In the genomic region with DNA sequence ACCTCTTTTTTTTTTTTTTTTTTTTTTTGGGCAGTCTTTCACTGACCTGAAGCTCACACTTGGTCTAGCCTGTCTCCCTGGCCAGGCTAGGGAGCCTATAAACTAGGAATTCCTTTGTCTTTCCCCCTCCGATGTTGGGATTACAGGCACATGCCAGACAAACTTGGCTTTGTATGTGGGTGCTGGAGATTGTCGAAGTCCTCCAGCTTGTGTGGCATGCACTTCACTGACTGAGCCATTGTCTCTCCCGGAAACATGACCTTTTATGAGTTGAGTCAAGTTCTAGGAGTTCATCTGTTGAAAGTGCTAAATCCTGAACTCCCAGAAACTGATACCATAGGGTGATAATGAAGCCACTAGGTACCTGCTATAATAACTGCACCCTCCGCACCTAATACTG, we compare ENCODE assay signal across 17 mouse cellular contexts.
"Had no signal": no experiment of that assay in that cellular context is flagged by ENCODE, and none has a peak within 500 bp of the region (broad histone marks: within the 10 kb centered on the region; RNA-seq: fewer than 3 reads in every experiment).

No protein-coding gene starts in this region.

- H3K4me1 ChIP-seq: neural tube, embryonic 12.5 days; neural tube, embryonic 15.5 days had no signal

- H3K9ac ChIP-seq: neural tube, embryonic 12.5 days; neural tube, embryonic 13.5 days; neural tube, embryonic 15.5 days; stomach, embryonic 15.5 days had no signal

- H3K36me3 ChIP-seq: neural tube, embryonic 12.5 days; neural tube, embryonic 13.5 days; neural tube, embryonic 15.5 days had no signal

- H3K27me3 ChIP-seq: neural tube, embryonic 12.5 days; neural tube, embryonic 13.5 days; neural tube, embryonic 15.5 days; stomach, embryonic 15.5 days had no signal

- H3K4me3 ChIP-seq: neural tube, embryonic 12.5 days; neural tube, embryonic 13.5 days; neural tube, embryonic 15.5 days; stomach, embryonic 15.5 days had no signal

- H3K4me2 ChIP-seq: neural tube, embryonic 12.5 days; neural tube, embryonic 13.5 days; neural tube, embryonic 15.5 days; stomach, embryonic 15.5 days had no signal

- H3K9me3 ChIP-seq: neural tube, embryonic 12.5 days; neural tube, embryonic 15.5 days; stomach, embryonic 15.5 days had no signal

- DNase-seq: retina, postnatal 1 day; right cerebral cortex, adult 18-20 months; right cerebral cortex, postnatal 14 days; right cerebral cortex, postnatal 25 days; right cerebral cortex, postnatal 4 days; spleen, adult 18-20 months; thymus, adult 18-20 months; thymus, adult 2 months; thymus, postnatal 14 days; thymus, postnatal 25 days; thymus, postnatal 36 days; thymus, postnatal 4 days had no signal

- H3K27ac ChIP-seq: neural tube, embryonic 12.5 days; neural tube, embryonic 13.5 days; neural tube, embryonic 15.5 days; stomach, embryonic 15.5 days; stomach, postnatal 0 days had no signal
